ENCODE assay signal across 19 mouse cellular contexts in the genomic region with DNA sequence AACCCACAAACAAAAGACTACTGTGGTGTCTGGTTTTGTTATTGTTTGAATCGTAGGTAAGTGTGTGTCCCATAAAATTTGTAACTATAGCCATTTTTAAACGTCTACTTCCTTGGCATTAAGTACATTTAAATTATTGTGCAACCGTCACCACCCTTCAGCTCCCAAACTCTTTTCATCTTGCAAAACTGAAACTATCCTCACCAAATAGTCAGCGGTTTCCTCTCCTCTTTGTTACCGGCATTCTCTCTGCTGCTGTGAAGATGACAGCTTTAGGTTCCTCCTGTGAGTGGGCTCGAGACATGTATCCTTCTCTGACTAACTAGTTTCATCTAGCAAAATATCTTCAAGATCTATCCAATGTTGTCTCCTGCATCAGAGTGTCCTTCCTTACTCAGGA.
DNase-seq lines count a peak whose midpoint lies in the region; ATAC-seq and TF ChIP-seq lines count a peak whose summit lies in the region.
"Had no signal": no experiment of that assay in that cellular context is flagged by ENCODE, and none has a peak within 500 bp of the region (broad histone marks: within the 10 kb centered on the region; RNA-seq: fewer than 3 reads in every experiment).

No protein-coding gene starts in this region.

- H3K27ac ChIP-seq in lung, postnatal 0 days (ENCODE audit: low read length) = no peak overlapping the region
- H3K27ac ChIP-seq in bone marrow macrophage, adult 2 months (ENCODE audit: insufficient read depth, low read depth, low read length) = peak overlapping the region; percentile 36
- H3K27ac ChIP-seq in limb, embryonic 10.5 days = no peak overlapping the region
- H3K27ac ChIP-seq in forebrain, embryonic 12.5 days = no peak overlapping the region
- H3K27ac ChIP-seq: embryonic facial prominence, embryonic 10.5 days; forebrain, embryonic 15.5 days; heart, embryonic 13.5 days; hindbrain, embryonic 15.5 days had no signal

- TF ChIP-seq EP300 in lung, postnatal 0 days (IDR thresholded peaks at IDR 0.05) = no peak

- TF ChIP-seq CTCF in lung, postnatal 0 days (IDR thresholded peaks at IDR 0.05) = no peak
- no peak for TF ChIP-seq CTCF in lung, adult 2 months (IDR thresholded peaks at IDR 0.05; ENCODE audit: insufficient read depth, low read length)
- TF ChIP-seq CTCF in bone marrow macrophage, adult 2 months (IDR thresholded peaks at IDR 0.05; ENCODE audit: low read depth, low read length) = no peak

- peak; percentile 45 for DNase-seq in lung, postnatal 0 days (ENCODE audit: low spot score)
- DNase-seq in lung, adult 2 months = no peak
- DNase-seq in limb, embryonic 10.5 days (ENCODE audit: low spot score) = no peak
- DNase-seq in thymus, postnatal 4 days = no peak
- DNase-seq: adrenal gland, adult 8-10 months; B cell, adult 2 months; cerebellum, adult 18-20 months; cerebellum, adult 9-11 months; cerebellum, postnatal 36 days; heart, postnatal 36 days had no signal

- H3K4me3 ChIP-seq in lung, postnatal 0 days (ENCODE audit: low read depth, low read length) = no peak overlapping the region
- H3K4me3 ChIP-seq in lung, adult 2 months (replicated peaks; ENCODE audit: extremely low read depth, low read depth, low read length) = no peak overlapping the region
- 0 out of 2 replicates have a peak overlapping the region, but pooled peaks have one; percentile 4 for H3K4me3 ChIP-seq in bone marrow macrophage, adult 2 months (ENCODE audit: insufficient read depth, low read length)
- H3K4me3 ChIP-seq in limb, embryonic 10.5 days = no peak overlapping the region
- no peak overlapping the region for H3K4me3 ChIP-seq in forebrain, embryonic 12.5 days (replicated peaks)
- H3K4me3 ChIP-seq: embryonic facial prominence, embryonic 10.5 days; forebrain, embryonic 15.5 days; heart, embryonic 13.5 days; hindbrain, embryonic 15.5 days had no signal

- no peaks in the 10 kb centered on the region for H3K4me1 ChIP-seq in lung, postnatal 0 days (ENCODE audit: insufficient read depth, low read depth, low read length)
- H3K4me1 ChIP-seq in lung, adult 2 months (ENCODE audit: control insufficient read depth, insufficient read depth, low read length) = peaks cover 12% of the 10 kb centered on the region
- peaks cover 47% of the 10 kb centered on the region for H3K4me1 ChIP-seq in bone marrow macrophage, adult 2 months (ENCODE audit: control insufficient read depth, insufficient read depth, low read length)
- H3K4me1 ChIP-seq in limb, embryonic 10.5 days = peaks cover 4% of the 10 kb centered on the region; the same call in 1 of the 2 replicates
- H3K4me1 ChIP-seq in forebrain, embryonic 12.5 days = no peaks in the 10 kb centered on the region
- H3K4me1 ChIP-seq: forebrain, embryonic 15.5 days; hindbrain, embryonic 15.5 days had no signal

- H3K36me3 ChIP-seq in lung, postnatal 0 days (ENCODE audit: insufficient read depth, low read length) = peaks cover 4% of the 10 kb centered on the region; the same call in 1 of the 2 replicates
- no peaks in the 10 kb centered on the region for H3K36me3 ChIP-seq in limb, embryonic 10.5 days
- no peaks in the 10 kb centered on the region for H3K36me3 ChIP-seq in forebrain, embryonic 12.5 days (replicated peaks)
- H3K36me3 ChIP-seq: forebrain, embryonic 15.5 days; G1E had no signal

- no peaks in the 10 kb centered on the region for H3K27me3 ChIP-seq in lung, postnatal 0 days (replicated peaks; ENCODE audit: insufficient read depth, low read length)
- no peaks in the 10 kb centered on the region for H3K27me3 ChIP-seq in limb, embryonic 10.5 days (ENCODE audit: low read depth, poor library complexity, severe bottlenecking)
- H3K27me3 ChIP-seq in forebrain, embryonic 12.5 days = no peaks in the 10 kb centered on the region
- H3K27me3 ChIP-seq: forebrain, embryonic 15.5 days; heart, embryonic 13.5 days; hindbrain, embryonic 15.5 days had no signal

- H3K9ac ChIP-seq in lung, postnatal 0 days (replicated peaks; ENCODE audit: low read depth) = no peak overlapping the region
- H3K9ac ChIP-seq in forebrain, embryonic 12.5 days = no peak overlapping the region
- H3K9ac ChIP-seq: forebrain, embryonic 15.5 days; heart, embryonic 13.5 days; hindbrain, embryonic 15.5 days had no signal

- no peak for TF ChIP-seq POLR2A in lung, adult 2 months (IDR thresholded peaks at IDR 0.05; ENCODE audit: borderline replicate concordance, extremely low read depth, low read depth, low read length)
- no peak for TF ChIP-seq POLR2A in bone marrow macrophage, adult 2 months (IDR thresholded peaks at IDR 0.05; ENCODE audit: borderline replicate concordance, low read depth, low read length)

- ATAC-seq in lung, postnatal 0 days = no peak
- ATAC-seq in inflammation-experienced regulatory T-cells, adult 6 months = peak; percentile 52
- peak; percentile 46; the same call in 1 of the 2 replicates for ATAC-seq in monocyte, adult 5-6 weeks (replicated peaks; ENCODE audit: insufficient number of reproducible peaks, low FRiP score, low TSS enrichment, poor library complexity, severe bottlenecking)
- ATAC-seq in forebrain, embryonic 12.5 days (ENCODE audit: low FRiP score) = no peak
- ATAC-seq: forebrain, embryonic 15.5 days had no signal

- H3K4me2 ChIP-seq in lung, postnatal 0 days (replicated peaks; ENCODE audit: low read depth, low read length) = no peak overlapping the region
- H3K4me2 ChIP-seq in forebrain, embryonic 12.5 days = no peak overlapping the region
- H3K4me2 ChIP-seq: forebrain, embryonic 15.5 days; heart, embryonic 13.5 days; hindbrain, embryonic 15.5 days had no signal

- 70% methylated on average over 6 of the region's 6 CpGs for WGBS in lung, postnatal 0 days
- 51% methylated on average over 6 of the region's 6 CpGs for WGBS in lung, adult 2 months
- 91% methylated on average over 6 of the region's 6 CpGs for WGBS in limb, embryonic 10.5 days
- 92% methylated on average over 6 of the region's 6 CpGs for WGBS in forebrain, embryonic 12.5 days

- H3K9me3 ChIP-seq in lung, postnatal 0 days (ENCODE audit: low read length) = no peaks in the 10 kb centered on the region
- no peaks in the 10 kb centered on the region for H3K9me3 ChIP-seq in limb, embryonic 10.5 days (replicated peaks)
- 0 out of 2 replicates have a peak, but pooled peaks cover 5% of the 10 kb centered on the region for H3K9me3 ChIP-seq in forebrain, embryonic 12.5 days
- H3K9me3 ChIP-seq: forebrain, embryonic 15.5 days; hindbrain, embryonic 15.5 days had no signal

Comparison
In these comparisons a context has a peak if more than half of its experiments do, and no peak if none do; other contexts are left out.
1. ATAC-seq: peak in inflammation-experienced regulatory T-cells, adult 6 months (single experiment) and monocyte, adult 5-6 weeks (single experiment); none in lung, postnatal 0 days (single experiment) and forebrain, embryonic 12.5 days (single experiment).